Mouse (Mus musculus) adrenal gland, adult (tissue): ENCODE measurements at regions not wholly inside any gene's neighbourhood (a gene's known extent, or its start where the extent isn't known, plus 50 kb on each side); places are given as distances from the start of the nearest gene placed in this dataset.
A peak's percentile ranks its signal among the peaks of the same experiment; 100 is the strongest.

ENCODE experiments used
- DNase-seq, 2 experiments: peaks; one replicate each; pipeline ENCODE4 v3.0.0; 2022 to 2023; ENCODE audit warnings: low spot score in 1 of 2; ENCODE audit not compliant: inconsistent age in 2 of 2

- DNase-seq: no peak
Measured at GRCm38 (mm10) chr3:139135371-139135770, 60.4 kb upstream of the Rap1gds1 start.

GRCm38 (mm10) chr3:139136044-139136443 is 61.0 kb upstream of the Rap1gds1 start:
- DNase-seq: no peak

GRCm38 (mm10) chr3:139152654-139153053 is 52.8 kb upstream of the Stpg2 start:
- peak; percentile 14 to 52 for DNase-seq

GRCm38 (mm10) chr3:139154294-139154693 is 51.2 kb upstream of the Stpg2 start:
- no peak for DNase-seq
